Mouse (Mus musculus) heart, adult 2 months (tissue): ENCODE results near the gene Morf4l2.
"Not testable (repeated sequence)": the region's sequence is repeated elsewhere in the genome, so short reads cannot be mapped to it uniquely, and the experiment has no call there.

Source experiments
- CTCF ChIP-seq: fragments of 200-600 bp; IDR thresholded peaks from 2 replicates; pipeline ENCODE4 v1.8.1; 2022; ENCODE audit warnings: antibody characterized with exemption, mild to moderate bottlenecking, moderate library complexity
- EP300 ChIP-seq: fragments of 200-500 bp; IDR thresholded peaks from 2 replicates; pipeline ENCODE4 v1.6.1; 2011; ENCODE audit warnings: low read depth, low read length, control low read depth; ENCODE audit not compliant: insufficient read depth
- POLR2A ChIP-seq: fragments of 200-500 bp; IDR thresholded peaks from 2 replicates; pipeline ENCODE4 v1.6.1; 2011; ENCODE audit warnings: mild to moderate bottlenecking, low read depth, low read length, control low read depth; ENCODE audit not compliant: insufficient read depth

DNA sequence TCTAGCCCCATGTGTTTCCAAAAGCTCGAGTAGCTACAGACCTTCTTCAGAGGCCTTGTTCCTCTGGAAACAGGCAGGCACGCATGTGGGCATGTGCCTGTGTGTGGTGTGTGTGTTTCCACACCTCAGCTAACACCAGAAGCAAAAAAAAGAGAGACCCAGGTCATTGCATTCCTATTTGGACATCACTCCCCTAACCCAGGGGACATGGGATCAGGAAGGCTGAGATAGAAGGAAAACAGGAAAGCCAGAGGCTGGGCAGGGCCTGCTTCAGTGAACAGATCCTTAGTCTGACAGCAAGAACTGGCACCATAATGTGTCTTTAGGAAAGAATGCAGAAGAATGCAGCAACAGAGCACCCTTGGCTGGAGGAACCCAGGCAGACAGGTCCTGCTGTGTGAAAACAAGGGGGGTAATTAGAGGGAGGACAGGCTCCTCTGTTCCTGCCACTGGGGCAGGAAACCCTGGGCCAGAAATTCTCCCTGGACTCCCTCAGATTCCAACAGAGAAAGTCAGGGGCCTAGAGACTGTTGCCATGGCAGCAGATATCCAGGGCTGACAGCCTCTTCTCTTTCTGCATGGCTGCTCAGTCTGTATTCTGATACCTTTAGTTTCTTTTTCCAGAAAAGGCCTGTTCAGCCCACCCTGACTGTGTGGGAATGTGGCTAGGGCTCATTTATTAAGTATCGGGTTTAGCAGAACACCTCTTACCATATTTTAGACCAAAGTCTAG lies 28.6 kb downstream of the Morf4l2 start:
- not testable (repeated sequence) for TF ChIP-seq POLR2A, EP300, CTCF
